Mouse (Mus musculus) lung, embryonic 16.5 days (tissue): ENCODE data around the gene Itgal. TPM values are rescaled to one million over a fixed set of nuclear protein-coding genes. Genes with fewer than 3 reads are reported as not detected.

Experiments used
- ATAC-seq: fragments of 200-750 bp; cut with Nextera tagmentation; 2 replicates; pipeline ENCODE4 v1.8.0; 2017; ENCODE audit warnings: low read depth, mild to moderate bottlenecking, moderate library complexity
- H3K27ac ChIP-seq: fragments of 300-500 bp; sonication (generic); 2 replicates; pipeline ENCODE4 v1.5.1; 2014; ENCODE audit warnings: mild to moderate bottlenecking, control low read depth, low read length
- H3K27me3 ChIP-seq: fragments of 300-500 bp; sonication (generic); 2 replicates; pipeline ENCODE4 v1.6.1; 2014; ENCODE audit warnings: low read depth, low read length, mixed read lengths; ENCODE audit not compliant: control insufficient read depth, insufficient read depth
- H3K36me3 ChIP-seq: fragments of 300-500 bp; sonication (generic); 2 replicates; pipeline ENCODE4 v1.6.1; 2014; ENCODE audit warnings: low read length; ENCODE audit not compliant: control insufficient read depth, insufficient read depth
- H3K4me1 ChIP-seq: fragments of 300-500 bp; sonication (generic); replicated peaks from 2 replicates; pipeline ENCODE4 v1.6.1; 2014; ENCODE audit warnings: low read length, mixed read lengths; ENCODE audit not compliant: control insufficient read depth, insufficient read depth
- H3K4me2 ChIP-seq: fragments of 300-500 bp; sonication (generic); 2 replicates; pipeline ENCODE4 v1.6.1; 2014; ENCODE audit warnings: low read depth, low read length, control low read depth
- H3K4me3 ChIP-seq: fragments of 300-500 bp; sonication (generic); 2 replicates; pipeline ENCODE4 v1.5.1; 2014; ENCODE audit warnings: mild to moderate bottlenecking, low read length, control low read depth
- H3K9ac ChIP-seq: fragments of 300-500 bp; sonication (generic); 2 replicates; pipeline ENCODE4 v1.6.1; 2014; ENCODE audit warnings: low read length, control low read depth
- H3K9me3 ChIP-seq: fragments of 300-500 bp; sonication (generic); 2 replicates; pipeline ENCODE4 v1.6.1; 2016; ENCODE audit warnings: low read length; ENCODE audit not compliant: control insufficient read depth
- WGBS: fragments of 180-500 bp; shearing (Covaris S2); extraction: QIAGEN DNeasy Blood & Tissue Kit; methylation state at CpG from one replicate; pipeline ENCODE4 v1.1.7; 2014; 5-methylcytosine and 5-hydroxymethylcytosine counted together
- polyA plus RNA-seq: library from polyadenylated mRNA; unstranded; fragments of >200 nt; fragmentation: Nextera tagmentation; extraction: Ambion mirVana; gene quantifications from 2 replicates; pipeline ENCODE4 v1.2.1, GENCODE M21; 2015

The Itgal gene
- polyA plus RNA-seq, 1 experiment from 2014 or later: 2.1 TPM

- peak within 1 kb of the TSS; percentile 80 for H3K27ac ChIP-seq
- H3K4me3 ChIP-seq: peak within 1 kb of the TSS; percentile 97
- peak within 1 kb of the TSS; percentile 96 for H3K9ac ChIP-seq
- peak within 1 kb of the TSS; percentile 91 for H3K4me2 ChIP-seq
- H3K36me3 ChIP-seq: peaks cover 13% of the 10 kb centered on the region; the same call in 1 of the 2 replicates
- no peaks in the 10 kb centered on the region for H3K9me3 ChIP-seq
- WGBS: under 1% methylated on average over 39 of the region's 39 CpGs
- H3K4me1 ChIP-seq: peaks cover 17% of the 10 kb centered on the region
- ATAC-seq: peak; percentile 93
- H3K27me3 ChIP-seq: no peaks in the 10 kb centered on the region
Measured at GRCm38 (mm10) chr7:127273925-127274789, 21.9 kb upstream of the Itgal start, which contains the start of gene Sephs2. Sephs2 (minus strand) TSS chr7:127274055.

GRCm38 (mm10) chr7:127276519-127276961 is 19.5 kb upstream of the Itgal start:
- no peak for ATAC-seq
- WGBS: 39% methylated on average over 5 of the region's 5 CpGs

GRCm38 (mm10) chr7:127278311-127278710 is 17.7 kb upstream of the Itgal start:
- Histone ChIP-seq H3K27me3 (no peaks in the 10 kb centered on the region), H3K9me3 (no peaks in the 10 kb centered on the region), H3K27ac (no peak overlapping the region), H3K4me2 (no peak overlapping the region), H3K36me3 (no peaks in the 10 kb centered on the region), H3K4me3 (no peak overlapping the region), H3K9ac (no peak overlapping the region), H3K4me1 (peaks cover 5% of the 10 kb centered on the region; the same call in 1 of the 2 replicates)
- no peak for ATAC-seq
- 14% methylated on average over 8 of the region's 8 CpGs for WGBS

More at GRCm38 (mm10) chr7:127276519-127276961, 19.5 kb upstream of the Itgal start:
- Histone ChIP-seq H3K9ac (no peak overlapping the region), H3K36me3 (peaks cover 5% of the 10 kb centered on the region; the same call in 1 of the 2 replicates), H3K9me3 (no peaks in the 10 kb centered on the region), H3K4me2 (no peak overlapping the region), H3K4me1 (peaks cover 17% of the 10 kb centered on the region), H3K27me3 (no peaks in the 10 kb centered on the region), H3K4me3 (no peak overlapping the region), H3K27ac (no peak overlapping the region)

- no peak overlapping the region for H3K4me3 ChIP-seq
- H3K27ac ChIP-seq: no peak overlapping the region
- no peak overlapping the region for H3K9ac ChIP-seq
- no peaks in the 10 kb centered on the region for H3K27me3 ChIP-seq
- no peak for ATAC-seq
- H3K4me1 ChIP-seq: no peaks in the 10 kb centered on the region
- no peak overlapping the region for H3K4me2 ChIP-seq
- H3K36me3 ChIP-seq: no peaks in the 10 kb centered on the region
- no peaks in the 10 kb centered on the region for H3K9me3 ChIP-seq
- WGBS: 41% methylated on average over 3 of the region's 3 CpGs
Measured at GRCm38 (mm10) chr7:127280092-127280491, 16.0 kb upstream of the Itgal start.

GRCm38 (mm10) chr7:127281114-127281513 is 14.9 kb upstream of the Itgal start:
- Histone ChIP-seq H3K4me2 (no peak overlapping the region), H3K4me3 (no peak overlapping the region), H3K27ac (no peak overlapping the region), H3K9ac (no peak overlapping the region), H3K36me3 (no peaks in the 10 kb centered on the region), H3K27me3 (no peaks in the 10 kb centered on the region), H3K9me3 (no peaks in the 10 kb centered on the region), H3K4me1 (no peaks in the 10 kb centered on the region)
- no peak for ATAC-seq
- 37% methylated on average over 4 of the region's 4 CpGs for WGBS

- no peak overlapping the region for H3K27ac ChIP-seq
- H3K4me2 ChIP-seq: no peak overlapping the region
- no peak overlapping the region for H3K4me3 ChIP-seq
- 79% methylated on average over 2 of the region's 2 CpGs for WGBS
- no peaks in the 10 kb centered on the region for H3K36me3 ChIP-seq
- no peak overlapping the region for H3K9ac ChIP-seq
- no peaks in the 10 kb centered on the region for H3K9me3 ChIP-seq
- no peaks in the 10 kb centered on the region for H3K4me1 ChIP-seq
- ATAC-seq: no peak
- H3K27me3 ChIP-seq: no peaks in the 10 kb centered on the region
Measured at GRCm38 (mm10) chr7:127282190-127282589, 13.9 kb upstream of the Itgal start.

GRCm38 (mm10) chr7:127285154-127285553 is 10.9 kb upstream of the Itgal start:
- WGBS: 52% methylated on average over 6 of the region's 10 CpGs
- Histone ChIP-seq H3K9ac (no peak overlapping the region), H3K36me3 (no peaks in the 10 kb centered on the region), H3K9me3 (peaks cover 4% of the 10 kb centered on the region; the same call in 1 of the 2 replicates), H3K27me3 (no peaks in the 10 kb centered on the region), H3K4me3 (no peak overlapping the region), H3K27ac (no peak overlapping the region), H3K4me2 (no peak overlapping the region), H3K4me1 (no peaks in the 10 kb centered on the region)
- no peak for ATAC-seq

- H3K9me3 ChIP-seq: peaks cover 4% of the 10 kb centered on the region; the same call in 1 of the 2 replicates
- no peak overlapping the region for H3K27ac ChIP-seq
- no peak for ATAC-seq
- whole genome bisulfite sequencing: 64% methylated on average over 1 of the region's 1 CpGs
- no peaks in the 10 kb centered on the region for H3K4me1 ChIP-seq
- no peak overlapping the region for H3K9ac ChIP-seq
- no peaks in the 10 kb centered on the region for H3K27me3 ChIP-seq
- no peaks in the 10 kb centered on the region for H3K36me3 ChIP-seq
- no peak overlapping the region for H3K4me2 ChIP-seq
- no peak overlapping the region for H3K4me3 ChIP-seq
Measured at GRCm38 (mm10) chr7:127287940-127288339, 8.1 kb upstream of the Itgal start.

- Histone ChIP-seq H3K4me1 (no peaks in the 10 kb centered on the region), H3K9me3 (peaks cover 4% of the 10 kb centered on the region; the same call in 1 of the 2 replicates), H3K4me2 (no peak overlapping the region), H3K4me3 (no peak overlapping the region), H3K27ac (no peak overlapping the region), H3K9ac (no peak overlapping the region), H3K27me3 (no peaks in the 10 kb centered on the region), H3K36me3 (no peaks in the 10 kb centered on the region)
- no peak for ATAC-seq
- 77% methylated on average over 2 of the region's 2 CpGs for WGBS
Measured at GRCm38 (mm10) chr7:127289306-127289705, 6.8 kb upstream of the Itgal start.
